In the genomic region with DNA sequence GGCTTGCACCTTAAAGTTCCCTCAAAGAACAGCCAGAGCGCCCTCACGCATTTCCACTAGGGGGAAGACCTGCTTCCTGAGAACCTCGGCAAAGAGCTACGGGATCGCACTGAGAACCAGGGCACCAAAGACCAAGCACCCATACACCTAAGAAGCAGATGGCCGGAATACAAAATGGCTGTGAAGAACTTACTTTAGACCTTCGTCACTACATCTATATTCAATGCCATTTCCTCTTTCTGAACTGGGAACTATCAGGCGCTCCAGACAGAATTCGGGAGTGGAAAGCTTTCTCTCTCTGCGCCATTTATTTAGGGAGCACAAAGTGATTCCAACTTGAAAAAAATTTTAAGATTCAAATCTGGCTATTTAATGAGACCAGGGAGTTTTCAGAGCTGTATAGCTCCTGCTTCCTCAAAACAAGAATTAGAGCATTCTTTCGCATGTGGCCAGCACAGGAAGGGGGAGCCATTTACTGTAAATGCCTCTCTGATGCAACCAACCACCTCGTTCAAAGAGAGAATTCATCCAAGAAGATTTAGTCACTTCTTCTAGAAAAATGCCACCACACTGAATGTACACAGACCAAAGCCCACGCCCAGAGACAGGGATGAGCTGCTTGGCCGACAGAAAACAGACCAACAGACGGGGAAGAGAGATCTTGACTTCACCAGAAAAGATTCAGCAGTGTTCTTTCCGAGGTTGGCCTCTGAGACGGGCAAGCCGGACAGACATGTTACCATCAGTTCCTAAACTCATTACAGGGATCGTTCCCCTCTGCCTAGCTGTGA, we compare ENCODE assay signal across 8 mouse cellular contexts.
DNase-seq lines count a peak whose midpoint lies in the region; ATAC-seq and TF ChIP-seq lines count a peak whose summit lies in the region.
"Had no signal": no experiment of that assay in that cellular context is flagged by ENCODE, and none has a peak within 500 bp of the region (broad histone marks: within the 10 kb centered on the region; RNA-seq: fewer than 3 reads in every experiment).

No protein-coding gene starts in this region.

- peaks cover 21% of the 10 kb centered on the region for H3K4me1 ChIP-seq in lung, adult 2 months (ENCODE audit: control insufficient read depth, insufficient read depth, low read length)
- no peaks in the 10 kb centered on the region; the same call in none of the 2 replicates for H3K4me1 ChIP-seq in heart, postnatal 0 days (ENCODE audit: control insufficient read depth, insufficient read depth)

- H3K4me2 ChIP-seq in heart, postnatal 0 days (ENCODE audit: low read depth, low read length), result peak overlapping the region; percentile 29; the same call in 1 of the 2 replicates
- H3K4me2 ChIP-seq: limb, embryonic 12.5 days had no signal

- no peak for DNase-seq in lung, adult 2 months
- DNase-seq in lung, adult 18-20 months, result no peak
- DNase-seq in ZHBTc4 (ENCODE audit: low read depth, low spot score), result peak; percentile 82
- DNase-seq in heart, postnatal 0 days (ENCODE audit: low spot score), result no peak
- DNase-seq in yolk sac, embryonic 10.5 days (ENCODE audit: low spot score), result peak; percentile 10
- no peak for DNase-seq in cerebellum, adult 9-10 months

- TF ChIP-seq EP300 in heart, postnatal 0 days (IDR thresholded peaks at IDR 0.05; ENCODE audit: low read depth), result no peak

- peak; percentile 55 for TF ChIP-seq CTCF in lung, adult 2 months (IDR thresholded peaks at IDR 0.05; ENCODE audit: insufficient read depth, low read length)
- TF ChIP-seq CTCF in heart, postnatal 0 days (IDR thresholded peaks at IDR 0.05; ENCODE audit: low read depth), result peak; percentile 66

- no peaks in the 10 kb centered on the region for H3K27me3 ChIP-seq in heart, postnatal 0 days (ENCODE audit: control insufficient read depth, insufficient read depth, low read length)
- H3K27me3 ChIP-seq: limb, embryonic 12.5 days had no signal

- ATAC-seq in heart, postnatal 0 days (ENCODE audit: insufficient read depth, low read depth), result peak; percentile 46; the same call in 1 of the 2 replicates
- peak; percentile 78 for ATAC-seq in megakaryocyte-erythroid progenitor cell, adult 5-6 weeks (replicated peaks; ENCODE audit: low FRiP score, low TSS enrichment, poor library complexity, severe bottlenecking)

- no peak for TF ChIP-seq POLR2A in lung, adult 2 months (IDR thresholded peaks at IDR 0.05; ENCODE audit: borderline replicate concordance, extremely low read depth, low read depth, low read length)

- H3K9ac ChIP-seq in heart, postnatal 0 days (replicated peaks; ENCODE audit: low read depth, low read length), result no peak overlapping the region
- H3K9ac ChIP-seq: limb, embryonic 12.5 days had no signal

- H3K9me3 ChIP-seq in heart, postnatal 0 days (replicated peaks; ENCODE audit: control insufficient read depth, low read length), result no peaks in the 10 kb centered on the region
- H3K9me3 ChIP-seq: limb, embryonic 12.5 days had no signal

- peak overlapping the region; percentile 15 for H3K4me3 ChIP-seq in lung, adult 2 months (replicated peaks; ENCODE audit: extremely low read depth, low read depth, low read length)
- H3K4me3 ChIP-seq in heart, postnatal 0 days (ENCODE audit: low read depth, low read length), result peak overlapping the region; percentile 28; the same call in 1 of the 2 replicates
- H3K4me3 ChIP-seq: limb, embryonic 12.5 days had no signal

- H3K36me3 ChIP-seq in heart, postnatal 0 days (replicated peaks; ENCODE audit: control insufficient read depth, insufficient read depth, low read length), result no peaks in the 10 kb centered on the region
- H3K36me3 ChIP-seq: limb, embryonic 12.5 days had no signal

- H3K27ac ChIP-seq in heart, postnatal 0 days (ENCODE audit: low read depth), result peak overlapping the region; percentile 31; the same call in 1 of the 2 replicates
- H3K27ac ChIP-seq: limb, embryonic 12.5 days had no signal

- 43% methylated on average over 19 of the region's 19 CpGs for WGBS in lung, adult 2 months
- WGBS in heart, postnatal 0 days, result 58% methylated on average over 19 of the region's 19 CpGs

Comparison
In these comparisons a context has a peak if more than half of its experiments do, and no peak if none do; other contexts are left out.
1. DNase-seq: peak in ZHBTc4 (single experiment) and yolk sac, embryonic 10.5 days (single experiment); none in lung, adult 2 months (single experiment), lung, adult 18-20 months (0 of 2), heart, postnatal 0 days (single experiment) and cerebellum, adult 9-10 months (single experiment).